Mouse (Mus musculus): ENCODE results near the gene Acot7. TPM values are rescaled to one million over a fixed set of nuclear protein-coding genes. Genes with fewer than 3 reads are reported as not detected.

The Acot7 gene
- polyA plus RNA-seq (2015; fragmentation: Nextera tagmentation; extraction: Ambion mirVana) = 67.6 and 72.5 TPM in 2 replicates

DNA sequence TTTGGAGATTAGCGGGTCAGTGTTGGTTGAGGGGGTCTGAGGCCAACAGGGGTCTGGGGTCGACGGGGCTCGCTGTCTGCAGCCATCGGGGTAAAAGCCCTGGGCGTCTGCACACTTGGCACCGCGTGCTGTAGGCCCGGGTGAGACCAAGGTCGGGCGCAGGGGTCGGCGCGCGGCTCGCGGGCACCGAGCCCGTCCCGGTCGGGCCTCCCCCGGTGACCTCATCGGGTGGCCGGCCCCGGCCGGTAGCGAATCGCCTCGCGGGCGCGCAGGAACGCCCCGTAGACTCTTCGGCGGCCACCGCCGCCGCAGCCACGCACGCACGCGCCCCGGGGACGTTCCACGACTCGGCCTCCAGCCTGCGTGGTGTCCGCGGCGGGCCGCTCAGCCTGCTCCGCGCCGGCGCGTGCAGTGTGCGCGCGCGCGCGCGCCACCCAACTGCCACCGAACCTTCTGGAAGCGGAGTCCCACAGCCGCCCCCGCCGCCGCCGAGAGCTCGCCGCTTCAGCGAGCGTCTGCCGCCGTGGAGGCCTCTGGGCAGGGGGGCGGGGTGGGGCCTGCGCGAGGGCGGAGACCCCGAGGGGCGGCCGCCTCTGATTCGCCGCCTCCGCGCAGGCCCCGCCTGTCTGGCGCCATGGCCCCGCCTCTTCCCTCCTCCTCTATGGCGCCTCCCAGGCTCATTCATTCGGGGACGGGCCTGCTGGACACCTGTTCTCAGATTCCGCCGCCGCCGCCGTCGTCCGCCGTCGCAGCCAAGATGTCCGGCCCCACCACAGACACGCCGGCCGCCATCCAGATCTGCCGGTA, at the start of gene Acot7:
Gene Acot7 (plus strand): TSS at position 598 of the 807 bp plus-strand sequence.
- H3K4me1 ChIP-seq = peaks cover 20% of the 10 kb centered on the region
- WGBS = under 1% methylated on average over 93 of the region's 108 CpGs
- H3K27ac ChIP-seq = peak within 1 kb of the TSS; percentile 79
- H3K4me2 ChIP-seq = peak within 1 kb of the TSS; percentile 94
- peaks cover 14% of the 10 kb centered on the region for H3K27me3 ChIP-seq
- H3K36me3 ChIP-seq = no peaks in the 10 kb centered on the region
- H3K9me3 ChIP-seq = no peaks in the 10 kb centered on the region
- peak within 1 kb of the TSS; percentile 76 for H3K4me3 ChIP-seq
- peak; percentile 97 for ATAC-seq (ENCODE audit: borderline replicate concordance, extremely low read depth, low FRiP score, low TSS enrichment)
- peak within 1 kb of the TSS; percentile 89 for H3K9ac ChIP-seq

GRCm38 (mm10) chr4:152128784-152129183, 49.1 kb upstream of the Acot7 start:
- H3K4me3 ChIP-seq = no peak overlapping the region
- H3K9ac ChIP-seq = no peak overlapping the region
- 65% methylated on average over 5 of the region's 5 CpGs for WGBS
- no peaks in the 10 kb centered on the region for H3K9me3 ChIP-seq
- no peak overlapping the region for H3K4me2 ChIP-seq
- H3K27ac ChIP-seq = no peak overlapping the region
- no peaks in the 10 kb centered on the region for H3K36me3 ChIP-seq
- H3K27me3 ChIP-seq = peaks cover 100% of the 10 kb centered on the region
- peaks cover 46% of the 10 kb centered on the region for H3K4me1 ChIP-seq
- ATAC-seq (ENCODE audit: borderline replicate concordance, extremely low read depth, low FRiP score, low TSS enrichment) = no peak

- H3K4me1 ChIP-seq = peaks cover 46% of the 10 kb centered on the region
- H3K27ac ChIP-seq = no peak overlapping the region
- H3K9me3 ChIP-seq = no peaks in the 10 kb centered on the region
- H3K27me3 ChIP-seq = peaks cover 100% of the 10 kb centered on the region
- H3K4me2 ChIP-seq = no peak overlapping the region
- WGBS = 39% methylated on average over 13 of the region's 13 CpGs
- no peak for ATAC-seq (ENCODE audit: borderline replicate concordance, extremely low read depth, low FRiP score, low TSS enrichment)
- H3K36me3 ChIP-seq = no peaks in the 10 kb centered on the region
- H3K9ac ChIP-seq = peak overlapping the region; percentile 7; the same call in 1 of the 2 replicates
- H3K4me3 ChIP-seq = no peak overlapping the region
These were observed 48.5 kb upstream of the Acot7 start for GRCm38 (mm10) chr4:152129395-152129930.

- Histone ChIP-seq H3K9ac (peak overlapping the region; percentile 32), H3K36me3 (no peaks in the 10 kb centered on the region), H3K4me2 (peak overlapping the region; percentile 92), H3K9me3 (no peaks in the 10 kb centered on the region), H3K27ac (peak overlapping the region; percentile 64), H3K27me3 (peaks cover 85% of the 10 kb centered on the region), H3K4me3 (peak overlapping the region; percentile 46), H3K4me1 (peaks cover 35% of the 10 kb centered on the region)
- 2% methylated on average over 81 of the region's 85 CpGs for WGBS
- peak; percentile 72 for ATAC-seq (ENCODE audit: borderline replicate concordance, extremely low read depth, low FRiP score, low TSS enrichment)
These were observed 46.9 kb upstream of the Acot7 start for GRCm38 (mm10) chr4:152130771-152131653.

GRCm38 (mm10) chr4:152131809-152132771, 45.8 kb upstream of the Acot7 start:
- Histone ChIP-seq H3K9ac (0 out of 2 replicates have a peak overlapping the region, but pooled peaks have one; percentile 32), H3K4me3 (peak overlapping the region; percentile 46), H3K4me2 (peak overlapping the region; percentile 92), H3K27me3 (peaks cover 76% of the 10 kb centered on the region), H3K4me1 (peaks cover 29% of the 10 kb centered on the region), H3K9me3 (no peaks in the 10 kb centered on the region), H3K36me3 (no peaks in the 10 kb centered on the region), H3K27ac (peak overlapping the region; percentile 64)
- 6% methylated on average over 50 of the region's 50 CpGs for WGBS
- ATAC-seq (ENCODE audit: borderline replicate concordance, extremely low read depth, low FRiP score, low TSS enrichment) = peak; percentile 62

GRCm38 (mm10) chr4:152132772-152133169, 45.2 kb upstream of the Acot7 start:
- Histone ChIP-seq H3K9ac (no peak overlapping the region), H3K4me1 (peaks cover 29% of the 10 kb centered on the region), H3K4me3 (no peak overlapping the region), H3K36me3 (no peaks in the 10 kb centered on the region), H3K27me3 (peaks cover 73% of the 10 kb centered on the region), H3K27ac (no peak overlapping the region), H3K9me3 (no peaks in the 10 kb centered on the region), H3K4me2 (no peak overlapping the region; the same call in 1 of the 2 replicates)
- WGBS = 28% methylated on average over 10 of the region's 10 CpGs
- ATAC-seq (ENCODE audit: borderline replicate concordance, extremely low read depth, low FRiP score, low TSS enrichment) = no peak

GRCm38 (mm10) chr4:152133213-152133612, 44.7 kb upstream of the Acot7 start:
- WGBS = 39% methylated on average over 5 of the region's 5 CpGs
- no peak overlapping the region for H3K4me2 ChIP-seq
- ATAC-seq (ENCODE audit: borderline replicate concordance, extremely low read depth, low FRiP score, low TSS enrichment) = no peak
- H3K4me3 ChIP-seq = no peak overlapping the region
- peaks cover 30% of the 10 kb centered on the region for H3K4me1 ChIP-seq
- no peak overlapping the region for H3K9ac ChIP-seq
- H3K9me3 ChIP-seq = no peaks in the 10 kb centered on the region
- no peak overlapping the region for H3K27ac ChIP-seq
- peaks cover 72% of the 10 kb centered on the region for H3K27me3 ChIP-seq
- H3K36me3 ChIP-seq = no peaks in the 10 kb centered on the region

- no peaks in the 10 kb centered on the region for H3K9me3 ChIP-seq
- ATAC-seq (ENCODE audit: borderline replicate concordance, extremely low read depth, low FRiP score, low TSS enrichment) = no peak
- no peak overlapping the region for H3K27ac ChIP-seq
- no peak overlapping the region for H3K4me3 ChIP-seq
- H3K27me3 ChIP-seq = peaks cover 66% of the 10 kb centered on the region
- H3K36me3 ChIP-seq = no peaks in the 10 kb centered on the region
- H3K4me1 ChIP-seq = peaks cover 39% of the 10 kb centered on the region
- no peak overlapping the region for H3K4me2 ChIP-seq
- no peak overlapping the region for H3K9ac ChIP-seq
These were observed 43.4 kb upstream of the Acot7 start for GRCm38 (mm10) chr4:152134507-152134906.

DNA sequence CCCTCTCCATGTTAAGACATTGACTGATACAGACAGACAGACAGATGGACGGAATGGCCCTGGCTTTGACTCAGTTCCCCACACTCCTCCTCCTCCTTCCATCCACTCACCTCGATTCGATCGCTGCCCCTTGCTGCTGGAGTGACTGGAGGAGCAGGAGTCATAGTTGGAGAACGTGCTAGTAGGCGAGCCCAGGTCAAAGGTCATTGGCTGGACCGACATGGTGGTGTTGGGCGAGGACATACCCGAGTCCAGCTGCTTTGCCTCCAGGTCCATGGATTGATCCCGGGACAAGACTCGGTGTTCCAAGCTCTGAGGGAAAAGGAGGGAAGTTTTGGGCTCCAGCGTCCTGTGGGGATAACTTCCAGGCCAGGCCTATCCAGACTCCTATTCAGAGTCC, 42.6 kb upstream of the Acot7 start:
- Histone ChIP-seq H3K4me3 (no peak overlapping the region), H3K4me2 (no peak overlapping the region), H3K36me3 (no peaks in the 10 kb centered on the region), H3K9ac (no peak overlapping the region), H3K9me3 (no peaks in the 10 kb centered on the region), H3K27ac (no peak overlapping the region), H3K27me3 (peaks cover 62% of the 10 kb centered on the region), H3K4me1 (peaks cover 32% of the 10 kb centered on the region)
- ATAC-seq (ENCODE audit: borderline replicate concordance, extremely low read depth, low FRiP score, low TSS enrichment) = no peak
- 76% methylated on average over 12 of the region's 12 CpGs for WGBS

- 32% methylated on average over 6 of the region's 6 CpGs for WGBS
- no peak overlapping the region for H3K27ac ChIP-seq
- no peak overlapping the region for H3K4me2 ChIP-seq
- H3K27me3 ChIP-seq = peaks cover 62% of the 10 kb centered on the region
- H3K9ac ChIP-seq = no peak overlapping the region
- no peak for ATAC-seq (ENCODE audit: borderline replicate concordance, extremely low read depth, low FRiP score, low TSS enrichment)
- H3K9me3 ChIP-seq = no peaks in the 10 kb centered on the region
- H3K36me3 ChIP-seq = no peaks in the 10 kb centered on the region
- H3K4me1 ChIP-seq = peaks cover 23% of the 10 kb centered on the region
- no peak overlapping the region for H3K4me3 ChIP-seq
These were observed 41.6 kb upstream of the Acot7 start for GRCm38 (mm10) chr4:152136112-152136875.

Data from lung, embryonic 15.5 days (tissue).